Mouse (Mus musculus): ENCODE measurements around the gene Glrx5. TPM values are rescaled to one million over a fixed set of nuclear protein-coding genes. Genes with fewer than 3 reads are reported as not detected.

Glrx5 gene
- polyA plus RNA-seq, 1 experiment from 2014 or later, result 146 TPM

- Histone ChIP-seq H3K4me3 (no peak overlapping the region), H3K4me1 (0 out of 2 replicates have a peak, but pooled peaks cover under 1% of the 10 kb centered on the region)
- ATAC-seq (ENCODE audit: low FRiP score, low read depth), result no peak
These were observed 54.9 kb downstream of the Glrx5 start for GRCm38 (mm10) chr12:105087353-105087752.

DNA sequence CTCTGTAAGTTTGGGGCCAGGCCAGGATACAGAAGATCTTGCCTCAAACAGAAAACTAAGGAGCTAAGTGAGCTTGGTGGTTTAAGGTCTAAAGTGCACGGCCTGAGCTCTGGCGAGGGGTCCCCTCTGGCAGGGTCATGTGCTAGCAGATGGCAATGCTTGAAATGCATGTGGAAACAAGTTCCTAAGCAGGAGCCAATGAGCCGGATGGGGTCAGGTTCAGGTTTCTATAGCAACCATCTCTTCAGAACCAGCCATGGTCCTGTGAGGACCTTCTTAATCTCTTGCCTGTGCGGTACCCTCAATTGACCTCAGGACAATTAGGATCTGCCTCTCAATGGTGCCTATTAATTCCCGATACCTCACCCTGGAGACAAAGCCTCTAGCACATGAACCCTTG lies 56.7 kb downstream of the Glrx5 start:
- H3K27ac ChIP-seq, result no peak overlapping the region
- no peak for ATAC-seq (ENCODE audit: low FRiP score, low read depth)
- no peak overlapping the region for H3K4me2 ChIP-seq (replicated peaks)
- 0 out of 2 replicates have a peak, but pooled peaks cover 5% of the 10 kb centered on the region for H3K9me3 ChIP-seq
- no peaks in the 10 kb centered on the region for H3K27me3 ChIP-seq
- no peak overlapping the region for H3K9ac ChIP-seq
- no peaks in the 10 kb centered on the region for H3K36me3 ChIP-seq
- H3K4me3 ChIP-seq, result no peak overlapping the region
- H3K4me1 ChIP-seq, result peaks cover 12% of the 10 kb centered on the region
- WGBS, result 58% methylated on average over 5 of the region's 5 CpGs

More at GRCm38 (mm10) chr12:105087353-105087752, 54.9 kb downstream of the Glrx5 start:
- 79% methylated on average over 3 of the region's 3 CpGs for WGBS
- Histone ChIP-seq H3K27me3 (no peaks in the 10 kb centered on the region), H3K9me3 (0 out of 2 replicates have a peak, but pooled peaks cover 5% of the 10 kb centered on the region), H3K4me2 (replicated peaks) (no peak overlapping the region), H3K36me3 (no peaks in the 10 kb centered on the region), H3K27ac (no peak overlapping the region), H3K9ac (no peak overlapping the region)

- ATAC-seq (ENCODE audit: low FRiP score, low read depth), result no peak
- peaks cover 12% of the 10 kb centered on the region for H3K4me1 ChIP-seq
- H3K36me3 ChIP-seq, result no peaks in the 10 kb centered on the region
- no peak overlapping the region for H3K27ac ChIP-seq
- 82% methylated on average over 6 of the region's 6 CpGs for WGBS
- no peaks in the 10 kb centered on the region for H3K27me3 ChIP-seq
- 0 out of 2 replicates have a peak, but pooled peaks cover 5% of the 10 kb centered on the region for H3K9me3 ChIP-seq
- no peak overlapping the region for H3K4me2 ChIP-seq (replicated peaks)
- H3K4me3 ChIP-seq, result no peak overlapping the region
- H3K9ac ChIP-seq, result no peak overlapping the region
These were observed 59.1 kb downstream of the Glrx5 start for GRCm38 (mm10) chr12:105091604-105092003.

Small RNA genes lying within 50 kb of the gene (microRNA-seq; reads per million reads assigned to microRNA genes)
- gene Mir3069, result 1.6 reads per million

Other genes with a start within 250 kb of the Glrx5 start
- 3.1 and 3.8 TPM in 2 replicates for gene Clmn, start 167.6 kb upstream of the Glrx5 start, polyA plus RNA-seq (2015; fragmentation: Nextera tagmentation; extraction: Ambion mirVana)
- gene Syne3, start 22.9 kb upstream of the Glrx5 start, polyA plus RNA-seq (2015; fragmentation: Nextera tagmentation; extraction: Ambion mirVana), result 1.4 and 1.6 TPM in 2 replicates
- not detected in 2 replicates for gene Tcl1b2, start 113.3 kb downstream of the Glrx5 start, polyA plus RNA-seq (2015; fragmentation: Nextera tagmentation; extraction: Ambion mirVana)
- gene Tcl1b1, start 127.0 kb downstream of the Glrx5 start, polyA plus RNA-seq (2015; fragmentation: Nextera tagmentation; extraction: Ambion mirVana), result not detected in 2 replicates
- not detected in 2 replicates for gene Tcl1b5, start 143.7 kb downstream of the Glrx5 start, polyA plus RNA-seq (2015; fragmentation: Nextera tagmentation; extraction: Ambion mirVana)
- not detected in 2 replicates for gene Tcl1b3, start 158.4 kb downstream of the Glrx5 start, polyA plus RNA-seq (2015; fragmentation: Nextera tagmentation; extraction: Ambion mirVana)
- gene Tcl1b4, start 169.3 kb downstream of the Glrx5 start, polyA plus RNA-seq (2015; fragmentation: Nextera tagmentation; extraction: Ambion mirVana), result not detected in 2 replicates
- gene Tcl1, start 190.1 kb downstream of the Glrx5 start, polyA plus RNA-seq (2015; fragmentation: Nextera tagmentation; extraction: Ambion mirVana), result 0.13 TPM in 1 of 2 replicates, not detected in the other

All from limb, embryonic 13.5 days (tissue).